Comparison of ENCODE assay signal across 10 mouse cellular contexts in the genomic region with DNA sequence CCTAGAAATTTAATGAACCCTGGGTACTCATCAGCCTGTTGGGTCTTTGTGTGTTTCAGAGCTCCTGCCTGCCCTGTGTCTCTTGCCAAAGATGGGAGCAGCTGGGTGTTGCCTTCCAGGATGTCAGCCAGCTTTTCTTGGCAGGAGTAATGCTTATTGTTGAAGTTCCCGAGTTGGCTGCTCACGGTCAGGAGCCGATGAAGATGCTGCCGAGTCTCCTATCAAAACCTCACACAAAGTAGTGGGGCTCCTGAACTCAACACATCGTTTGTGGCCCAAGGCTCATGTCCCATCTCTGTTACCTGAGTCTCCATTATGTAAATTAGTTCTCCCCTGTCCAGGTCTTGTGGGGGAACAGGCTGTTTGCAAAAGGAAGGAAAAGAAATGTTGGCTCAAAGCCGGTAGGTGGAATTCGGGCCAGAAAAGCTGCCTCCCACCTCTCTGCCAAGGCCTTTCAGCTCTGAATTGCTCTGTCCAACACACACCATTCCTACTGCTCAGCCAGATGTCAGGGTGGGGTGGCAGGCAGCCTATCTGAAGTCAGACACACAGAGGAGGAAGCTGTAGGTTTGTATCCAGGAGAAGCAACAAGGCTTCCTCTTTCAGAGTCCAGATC.
A peak's percentile ranks its signal among the peaks of the same experiment; 100 is the strongest.
DNase-seq lines count a peak whose midpoint lies in the region; ATAC-seq and TF ChIP-seq lines count a peak whose summit lies in the region.
"Had no signal": no experiment of that assay in that cellular context is flagged by ENCODE, and none has a peak within 500 bp of the region (broad histone marks: within the 10 kb centered on the region; RNA-seq: fewer than 3 reads in every experiment).

No protein-coding gene starts in this region.

- H3K9me3 ChIP-seq in intestine, postnatal 0 days (ENCODE audit: control insufficient read depth), result no peaks in the 10 kb centered on the region
- H3K9me3 ChIP-seq in lung, postnatal 0 days (ENCODE audit: low read length), result no peaks in the 10 kb centered on the region
- H3K9me3 ChIP-seq in liver, postnatal 0 days (ENCODE audit: low read length), result no peaks in the 10 kb centered on the region
- H3K9me3 ChIP-seq: embryonic facial prominence, embryonic 12.5 days; midbrain, embryonic 12.5 days had no signal

- TF ChIP-seq CTCF in intestine, postnatal 0 days (IDR thresholded peaks at IDR 0.05; ENCODE audit: low read depth), result no peak
- no peak for TF ChIP-seq CTCF in lung, postnatal 0 days (IDR thresholded peaks at IDR 0.05)
- TF ChIP-seq CTCF in testis, adult 2 months (IDR thresholded peaks at IDR 0.05; ENCODE audit: control insufficient read depth, insufficient read depth, insufficient replicate concordance, low read depth, low read length), result no peak
- TF ChIP-seq CTCF in liver, postnatal 0 days (IDR thresholded peaks at IDR 0.05; ENCODE audit: low read depth), result no peak

- DNase-seq in frontal cortex, postnatal 36 days (ENCODE audit: low spot score in 2 of 2), result no peak
- DNase-seq in adrenal gland, postnatal 36 days, result peak; percentile 41 to 49
- peak; percentile 46 for DNase-seq in gastrocnemius, postnatal 10 days
- peak; percentile 81 for DNase-seq in lung, postnatal 0 days (ENCODE audit: low spot score)
- no peak for DNase-seq in liver, postnatal 0 days

- TF ChIP-seq POLR2A in testis, adult 2 months (IDR thresholded peaks at IDR 0.05; ENCODE audit: control insufficient read depth, low read depth, low read length), result no peak

- no peak overlapping the region for H3K4me3 ChIP-seq in intestine, postnatal 0 days (ENCODE audit: low read depth, low read length)
- no peak overlapping the region for H3K4me3 ChIP-seq in lung, postnatal 0 days (ENCODE audit: low read depth, low read length)
- no peak overlapping the region for H3K4me3 ChIP-seq in testis, adult 2 months (ENCODE audit: control insufficient read depth, low read depth, low read length)
- H3K4me3 ChIP-seq in liver, postnatal 0 days (ENCODE audit: low read depth, low read length), result no peak overlapping the region
- H3K4me3 ChIP-seq: embryonic facial prominence, embryonic 12.5 days; midbrain, embryonic 12.5 days had no signal

- H3K36me3 ChIP-seq in intestine, postnatal 0 days (ENCODE audit: control insufficient read depth, insufficient read depth), result no peaks in the 10 kb centered on the region
- no peaks in the 10 kb centered on the region for H3K36me3 ChIP-seq in lung, postnatal 0 days (ENCODE audit: insufficient read depth, low read length)
- H3K36me3 ChIP-seq in testis, adult 2 months (ENCODE audit: control insufficient read depth, insufficient read depth, low read length), result no peaks in the 10 kb centered on the region
- H3K36me3 ChIP-seq in liver, postnatal 0 days (replicated peaks; ENCODE audit: insufficient read depth, low read length), result no peaks in the 10 kb centered on the region
- H3K36me3 ChIP-seq: embryonic facial prominence, embryonic 12.5 days; midbrain, embryonic 12.5 days had no signal

- TF ChIP-seq EP300 in lung, postnatal 0 days (IDR thresholded peaks at IDR 0.05), result 0 out of 2 replicates have a peak, but pooled peaks have one; percentile 34
- TF ChIP-seq EP300 in liver, postnatal 0 days (IDR thresholded peaks at IDR 0.05; ENCODE audit: low read depth), result no peak

- H3K27ac ChIP-seq in intestine, postnatal 0 days (ENCODE audit: low read depth, low read length), result 0 out of 2 replicates have a peak overlapping the region, but pooled peaks have one; percentile 15
- peak overlapping the region; percentile 68 for H3K27ac ChIP-seq in lung, postnatal 0 days (ENCODE audit: low read length)
- H3K27ac ChIP-seq in testis, adult 2 months (ENCODE audit: control insufficient read depth, insufficient read depth, low read depth, low read length), result peak overlapping the region; percentile 14; the same call in 1 of the 2 replicates
- H3K27ac ChIP-seq in liver, postnatal 0 days (ENCODE audit: low read depth), result no peak overlapping the region
- H3K27ac ChIP-seq: embryonic facial prominence, embryonic 12.5 days; midbrain, embryonic 12.5 days had no signal

- H3K27me3 ChIP-seq in intestine, postnatal 0 days (replicated peaks; ENCODE audit: control insufficient read depth, insufficient read depth, low read length), result no peaks in the 10 kb centered on the region
- no peaks in the 10 kb centered on the region for H3K27me3 ChIP-seq in lung, postnatal 0 days (replicated peaks; ENCODE audit: insufficient read depth, low read length)
- H3K27me3 ChIP-seq in testis, adult 2 months (ENCODE audit: control insufficient read depth, insufficient read depth, low read length), result no peaks in the 10 kb centered on the region
- no peaks in the 10 kb centered on the region for H3K27me3 ChIP-seq in liver, postnatal 0 days (ENCODE audit: insufficient read depth, low read length)
- H3K27me3 ChIP-seq: embryonic facial prominence, embryonic 12.5 days; midbrain, embryonic 12.5 days had no signal

- no peak overlapping the region for H3K4me2 ChIP-seq in intestine, postnatal 0 days (replicated peaks; ENCODE audit: low read depth)
- peak overlapping the region; percentile 12 for H3K4me2 ChIP-seq in lung, postnatal 0 days (replicated peaks; ENCODE audit: low read depth, low read length)
- no peak overlapping the region for H3K4me2 ChIP-seq in liver, postnatal 0 days (ENCODE audit: low read depth, low read length)
- H3K4me2 ChIP-seq: embryonic facial prominence, embryonic 12.5 days; midbrain, embryonic 12.5 days had no signal

- no peaks in the 10 kb centered on the region for H3K4me1 ChIP-seq in intestine, postnatal 0 days (replicated peaks; ENCODE audit: control insufficient read depth, insufficient read depth, low read length)
- peaks cover 9% of the 10 kb centered on the region; the same call in 1 of the 2 replicates for H3K4me1 ChIP-seq in lung, postnatal 0 days (ENCODE audit: insufficient read depth, low read depth, low read length)
- H3K4me1 ChIP-seq in testis, adult 2 months (ENCODE audit: control insufficient read depth, insufficient read depth, low read length), result no peaks in the 10 kb centered on the region; the same call in 1 of the 2 replicates
- H3K4me1 ChIP-seq in liver, postnatal 0 days (ENCODE audit: insufficient read depth), result no peaks in the 10 kb centered on the region
- H3K4me1 ChIP-seq: embryonic facial prominence, embryonic 12.5 days; midbrain, embryonic 12.5 days had no signal

- ATAC-seq in frontal cortex, adult (ENCODE audit: low TSS enrichment), result peak; percentile 44; the same call in 1 of the 2 replicates
- no peak for ATAC-seq in intestine, postnatal 0 days
- ATAC-seq in lung, postnatal 0 days, result peak; percentile 85
- ATAC-seq in liver, postnatal 0 days, result no peak

- H3K9ac ChIP-seq in intestine, postnatal 0 days (ENCODE audit: low read depth, low read length), result no peak overlapping the region
- no peak overlapping the region for H3K9ac ChIP-seq in lung, postnatal 0 days (replicated peaks; ENCODE audit: low read depth)
- H3K9ac ChIP-seq in liver, postnatal 0 days (replicated peaks), result no peak overlapping the region
- H3K9ac ChIP-seq: embryonic facial prominence, embryonic 12.5 days; midbrain, embryonic 12.5 days had no signal

- 64% methylated on average over 7 of the region's 7 CpGs for WGBS in intestine, postnatal 0 days
- 14% methylated on average over 7 of the region's 7 CpGs for WGBS in lung, postnatal 0 days
- 69% methylated on average over 7 of the region's 7 CpGs for WGBS in liver, postnatal 0 days (ENCODE audit: insufficient replicate concordance)

Comparison
In these comparisons a context has a peak if more than half of its experiments do, and no peak if none do; other contexts are left out.
1. ATAC-seq: peak in frontal cortex, adult (single experiment) and lung, postnatal 0 days (single experiment); none in intestine, postnatal 0 days (single experiment) and liver, postnatal 0 days (single experiment).
2. DNase-seq: peak in adrenal gland, postnatal 36 days (2 of 2), gastrocnemius, postnatal 10 days (single experiment) and lung, postnatal 0 days (single experiment); none in frontal cortex, postnatal 36 days (0 of 2) and liver, postnatal 0 days (single experiment).